Mouse (Mus musculus): ENCODE data around the gene Krt16.
"Not testable (repeated sequence)": the region's sequence is repeated elsewhere in the genome, so short reads cannot be mapped to it uniquely, and the experiment has no call there.

Krt16 gene

DNA sequence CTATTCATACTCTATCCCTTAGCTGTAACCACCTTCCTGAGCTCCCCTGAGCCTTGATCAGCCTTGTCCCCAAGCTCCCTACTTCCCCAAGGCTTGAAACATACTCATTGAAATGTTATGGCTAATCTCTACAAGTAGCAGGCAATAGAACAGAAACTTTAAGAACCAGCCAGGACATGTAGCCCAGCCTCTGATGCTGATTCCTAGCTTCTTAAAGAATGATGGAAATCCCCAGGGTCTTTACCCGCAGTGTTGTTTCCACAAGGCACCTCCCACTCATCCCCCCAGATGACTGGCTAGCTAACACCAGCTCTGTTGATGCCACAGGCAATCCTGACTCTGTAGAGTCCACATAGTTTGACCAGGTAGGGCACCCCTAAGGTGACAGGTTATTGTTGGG is 9.3 kb upstream of the Krt16 start:
- no peak for DNase-seq (ENCODE audit: low read depth, low spot score)

- DNase-seq (ENCODE audit: low read depth, low spot score), result no peak
Measured at GRCm38 (mm10) chr11:100255514-100255913, 6.8 kb upstream of the Krt16 start.

DNA sequence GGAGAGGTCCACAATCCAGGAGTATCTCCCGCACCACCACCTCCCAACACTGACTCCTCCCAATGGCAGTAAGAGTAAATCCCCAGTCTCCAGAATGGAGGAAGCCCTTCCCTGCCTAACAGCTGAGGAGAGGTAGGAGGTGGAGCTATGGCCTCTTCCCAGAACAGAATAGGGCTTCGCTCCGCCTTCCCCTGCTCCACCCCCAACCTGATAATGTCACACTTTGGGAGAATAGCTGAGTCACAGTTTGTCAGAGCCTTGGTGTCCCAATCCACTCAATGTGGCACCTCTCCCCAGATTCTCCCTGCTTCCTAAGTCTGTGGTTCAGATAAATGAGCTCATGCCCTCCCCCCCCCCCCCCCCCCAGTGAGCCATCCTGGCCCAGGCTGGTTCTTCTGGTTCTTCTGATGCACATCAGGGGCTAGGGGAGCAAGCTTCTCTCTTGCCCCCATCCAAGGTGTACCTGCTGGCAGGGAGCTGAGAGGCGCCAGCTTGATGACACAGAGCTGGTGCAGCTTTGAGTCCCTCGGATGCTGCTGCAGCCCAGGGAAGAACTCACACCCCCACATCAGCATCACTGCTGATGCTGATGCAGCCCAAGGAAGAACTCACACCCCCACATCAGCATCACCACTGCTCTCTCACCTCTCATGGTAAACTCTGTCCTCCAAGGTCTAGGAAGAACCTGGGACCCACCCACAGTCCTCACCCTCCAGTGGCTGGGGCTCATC is 5.8 kb upstream of the Krt16 start:
- peak; percentile 26 for DNase-seq (ENCODE audit: low read depth, low spot score)

DNA sequence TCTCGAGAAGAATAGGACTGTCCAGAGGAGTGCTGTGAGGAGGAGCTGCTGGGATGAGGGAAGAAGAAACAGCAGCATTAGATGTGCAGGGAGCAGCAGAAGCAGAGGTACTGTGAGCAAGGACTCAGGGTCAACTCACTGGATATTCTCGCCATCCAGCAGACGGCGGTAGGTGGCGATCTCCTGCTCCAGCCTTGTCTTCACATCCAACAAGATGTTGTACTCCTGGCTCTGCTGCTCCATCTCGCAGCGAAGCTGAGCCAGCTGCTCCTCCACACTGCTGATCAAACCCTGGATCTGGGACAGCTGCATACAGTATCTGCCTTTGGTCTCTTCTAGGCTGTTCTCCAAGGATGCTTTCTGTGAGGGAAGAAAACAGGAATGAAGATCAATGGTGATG is 2.2 kb downstream of the Krt16 start:
- not testable (repeated sequence) for DNase-seq (ENCODE audit: low read depth, low spot score)

GRCm38 (mm10) chr11:100240272-100240671 is 8.4 kb downstream of the Krt16 start:
- not testable (repeated sequence) for DNase-seq (ENCODE audit: low read depth, low spot score)

- no peak for DNase-seq (ENCODE audit: low read depth, low spot score)
Measured at GRCm38 (mm10) chr11:100221741-100222140, 27.0 kb downstream of the Krt16 start.

GRCm38 (mm10) chr11:100219304-100219703 is 29.4 kb downstream of the Krt16 start:
- DNase-seq (ENCODE audit: low read depth, low spot score), result no peak

- no peak for DNase-seq (ENCODE audit: low read depth, low spot score)
Measured at GRCm38 (mm10) chr11:100208542-100208941, 40.2 kb downstream of the Krt16 start.

- no peak for DNase-seq (ENCODE audit: low read depth, low spot score)
Measured at GRCm38 (mm10) chr11:100207498-100207897, 41.2 kb downstream of the Krt16 start, which contains the start of gene Krt14. TSS of gene Krt14 (minus strand) at chr11:100207548.

DNA sequence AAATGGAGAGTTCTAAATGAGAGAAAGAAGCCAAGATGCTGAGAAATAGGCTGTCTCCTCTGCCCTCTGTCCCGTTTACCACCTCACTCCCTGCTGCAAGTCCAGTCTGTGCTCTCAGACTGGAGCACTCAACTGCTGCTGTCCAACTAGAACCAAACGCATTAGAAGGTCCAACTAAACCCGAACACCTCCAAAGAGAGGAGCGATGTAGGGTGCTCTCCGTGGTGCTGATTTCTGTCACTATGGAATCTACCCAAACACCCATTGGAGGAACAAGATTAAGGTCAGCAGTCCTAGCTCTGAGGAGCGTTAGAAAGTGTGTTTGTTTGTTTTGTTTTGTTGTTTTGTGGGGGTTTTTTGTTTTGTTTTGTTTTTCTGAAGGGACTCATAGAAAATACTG is 45.3 kb downstream of the Krt16 start:
- DNase-seq (ENCODE audit: low read depth, low spot score), result peak; percentile 82

DNA sequence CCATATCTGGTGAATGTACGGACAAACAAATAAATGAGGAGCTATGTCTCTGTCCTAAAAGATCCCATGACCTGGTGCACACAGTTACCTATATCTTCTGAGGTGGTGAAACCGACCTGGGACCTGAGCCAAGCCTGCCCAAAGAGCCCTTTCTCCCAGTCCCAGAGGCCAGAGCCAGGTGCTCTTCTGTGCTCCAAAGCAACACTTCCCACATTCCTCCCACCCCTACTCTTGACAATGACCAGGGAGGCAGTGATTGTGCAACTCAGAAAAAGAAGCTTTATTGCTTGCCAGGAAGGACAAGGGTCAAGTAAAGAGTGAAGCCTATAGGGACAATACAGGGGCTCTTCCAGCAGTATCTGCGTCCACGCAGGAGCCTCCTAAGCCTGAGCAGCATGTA is 45.8 kb downstream of the Krt16 start:
- DNase-seq (ENCODE audit: low read depth, low spot score), result no peak

- peak; percentile 48 for DNase-seq (ENCODE audit: low read depth, low spot score)
Measured at GRCm38 (mm10) chr11:100200104-100200820, 48.4 kb downstream of the Krt16 start.

DNA sequence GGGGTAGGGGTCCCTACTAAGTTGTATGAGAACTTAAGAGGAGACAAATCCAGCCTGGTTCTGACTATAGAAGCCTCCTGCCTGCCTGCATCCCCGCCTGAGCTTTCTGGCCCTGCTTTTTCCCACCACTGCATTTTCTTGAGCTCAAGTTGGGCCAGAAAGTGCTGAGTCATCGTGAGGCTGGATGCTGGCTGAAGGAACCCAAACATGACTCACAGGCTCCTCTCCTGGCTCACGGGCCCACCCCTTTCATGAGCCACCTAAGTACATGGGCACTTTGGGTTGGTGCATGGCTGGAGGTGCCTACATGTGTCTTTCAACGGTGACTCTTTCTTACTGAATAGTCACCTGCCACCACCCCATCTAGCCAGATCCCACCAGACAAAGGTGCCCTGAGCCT is 50.0 kb downstream of the Krt16 start:
- DNase-seq (ENCODE audit: low read depth, low spot score), result peak; percentile 93

Measured in 3T3-L1 (cell line).